Mouse (Mus musculus) frontal cortex, postnatal 10 days (tissue): ENCODE data around the gene Ctsa.

Source experiments
- DNase-seq, 2 experiments: peaks; one replicate each; pipeline ENCODE4 v3.0.0; 2022; ENCODE audit warnings: low spot score in 2 of 2, mixed read lengths in 1 of 2

Ctsa gene

DNA sequence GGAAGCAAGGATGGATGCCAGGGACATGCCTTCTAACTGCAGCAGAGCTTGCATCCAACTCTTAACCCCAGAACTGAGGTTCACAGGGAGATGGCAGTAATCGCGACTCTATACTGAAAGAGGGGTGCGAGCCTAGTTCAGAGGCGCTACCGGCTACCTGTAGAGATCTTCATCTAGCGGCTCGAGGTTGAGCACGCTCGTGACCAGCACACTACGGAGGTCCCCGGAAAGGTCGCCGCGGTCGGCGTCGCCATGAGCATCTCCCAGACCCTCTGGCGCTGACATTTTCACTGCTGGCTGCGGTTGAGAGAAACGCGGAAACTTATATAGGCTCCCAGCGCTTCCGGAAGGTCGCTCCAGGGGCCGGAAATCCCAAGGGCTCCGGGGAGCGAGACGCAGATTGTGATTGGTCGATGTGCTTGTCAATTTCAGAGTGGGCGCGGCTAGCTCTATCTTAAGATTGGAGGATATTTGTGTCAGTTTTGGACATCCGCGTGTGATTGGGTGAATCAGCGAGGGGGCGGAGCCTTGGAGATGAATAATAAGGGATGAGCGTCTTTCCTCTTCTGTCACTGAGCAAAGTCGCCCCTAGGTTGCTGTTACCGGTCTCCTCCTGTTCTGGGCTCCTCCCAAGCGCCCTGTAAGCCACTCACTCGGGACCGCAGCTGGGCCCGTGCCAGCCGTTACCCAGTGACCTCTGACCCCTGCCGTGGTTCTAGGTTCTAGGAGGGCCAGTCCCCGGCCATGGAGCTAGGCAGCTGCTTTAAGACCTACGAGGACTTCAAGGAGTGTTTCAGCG is 27.9 kb upstream of the Ctsa start, which contains the start of the genes Acot8 and Zswim3:
TSS of gene Acot8 (minus strand) at position 350 of the 799 bp plus-strand sequence.
TSS of gene Zswim3 (plus strand) at position 566 of the 799 bp plus-strand sequence.
- peak; percentile 98 to 99 for DNase-seq

DNA sequence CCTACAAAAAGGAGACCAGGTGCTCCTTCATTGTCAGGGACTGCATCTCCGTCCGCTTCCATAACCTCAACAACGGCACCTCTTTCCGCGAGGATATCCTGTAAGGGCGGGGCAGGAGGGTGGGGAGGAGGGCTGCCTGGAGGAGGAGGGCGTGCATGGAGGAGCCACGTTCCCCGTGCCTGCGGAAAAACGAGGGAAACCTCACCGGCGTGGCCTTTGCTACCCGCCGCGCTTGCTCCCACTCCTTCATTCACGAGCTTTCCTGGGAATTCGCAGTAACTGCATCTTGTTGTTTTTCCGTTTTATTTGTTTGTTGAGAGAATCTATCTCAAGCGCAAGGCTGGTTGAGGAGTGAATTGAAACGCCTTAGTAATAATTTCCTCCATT is 27.3 kb upstream of the Ctsa start:
- no peak for DNase-seq

DNA sequence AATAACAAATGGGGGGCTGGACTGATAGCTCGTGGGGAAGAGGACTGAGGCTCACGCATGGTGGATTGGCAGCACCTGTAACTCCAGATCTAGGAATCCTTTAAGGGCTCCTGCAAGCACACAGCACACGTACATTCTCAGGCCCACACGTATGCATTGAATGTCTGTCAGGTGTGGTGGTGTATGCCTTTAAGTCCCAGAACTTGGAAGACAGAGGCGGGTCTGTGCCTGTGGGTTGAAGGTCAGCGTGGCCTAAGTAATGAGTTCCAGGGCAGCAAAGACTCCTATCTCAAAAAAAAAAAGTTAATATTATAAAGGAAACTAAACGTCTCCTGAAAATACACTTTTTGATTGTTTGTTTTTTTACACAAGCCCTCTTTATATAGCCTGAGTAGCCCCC is 26.1 kb upstream of the Ctsa start:
- DNase-seq = no peak

DNA sequence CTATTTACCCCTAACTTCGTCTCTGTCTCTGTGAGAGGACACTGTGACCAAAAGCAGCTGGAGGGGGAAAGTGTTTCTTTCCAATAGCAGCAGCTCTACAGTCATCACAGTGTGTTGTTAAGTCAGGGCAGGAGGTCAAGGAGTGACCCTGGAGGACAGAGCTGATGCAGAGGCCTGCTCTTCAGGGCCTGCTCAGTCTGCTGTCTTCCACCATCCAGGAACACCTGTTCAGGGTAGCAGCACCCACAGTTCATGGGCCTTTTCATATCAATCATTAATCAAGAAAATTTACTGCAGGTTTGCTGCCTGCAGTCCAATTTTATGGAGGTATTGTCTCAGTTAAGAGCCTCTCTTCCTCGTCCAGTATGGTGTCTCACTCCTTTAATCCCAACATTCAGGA is 19.1 kb upstream of the Ctsa start:
- DNase-seq = no peak

DNA sequence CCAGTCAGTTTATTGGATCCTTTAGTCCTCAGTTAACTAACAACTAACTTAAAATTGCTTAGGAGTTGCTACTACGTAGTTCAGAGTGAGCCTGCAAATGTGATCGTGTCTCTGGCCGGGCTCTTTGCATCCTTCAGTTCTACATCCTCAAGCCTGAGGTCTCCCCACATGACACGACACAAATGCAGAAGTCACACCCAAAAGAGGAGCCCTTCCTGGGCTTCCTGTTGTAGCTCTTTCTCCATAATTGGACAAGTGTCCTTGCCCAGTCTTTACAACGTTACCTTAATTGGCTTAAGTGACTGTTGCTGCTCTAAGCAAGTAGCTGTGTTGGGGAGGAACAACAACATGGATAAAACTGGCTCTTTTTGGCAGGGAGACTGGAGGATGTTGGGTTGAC is 17.3 kb upstream of the Ctsa start:
- no peak for DNase-seq

DNA sequence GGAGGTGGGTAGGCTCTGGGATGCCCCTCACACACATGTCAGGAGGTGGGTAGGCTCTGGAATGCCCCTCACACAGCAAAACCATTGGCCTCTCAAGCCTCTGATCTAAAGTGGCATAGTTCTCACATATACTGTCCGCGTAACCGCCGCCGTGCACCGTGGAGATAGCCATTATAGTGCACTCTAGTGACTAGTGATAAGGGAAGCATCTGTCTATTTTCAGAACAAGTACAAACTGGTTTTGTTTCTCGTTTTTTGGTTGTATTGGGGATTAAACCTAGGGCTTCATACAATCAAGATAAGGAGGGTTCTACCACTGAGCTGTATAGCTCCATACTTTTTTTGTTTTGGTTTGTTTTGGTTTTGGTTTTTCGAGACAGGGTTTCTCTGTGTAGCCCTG is 16.9 kb upstream of the Ctsa start:
- DNase-seq = no peak

DNA sequence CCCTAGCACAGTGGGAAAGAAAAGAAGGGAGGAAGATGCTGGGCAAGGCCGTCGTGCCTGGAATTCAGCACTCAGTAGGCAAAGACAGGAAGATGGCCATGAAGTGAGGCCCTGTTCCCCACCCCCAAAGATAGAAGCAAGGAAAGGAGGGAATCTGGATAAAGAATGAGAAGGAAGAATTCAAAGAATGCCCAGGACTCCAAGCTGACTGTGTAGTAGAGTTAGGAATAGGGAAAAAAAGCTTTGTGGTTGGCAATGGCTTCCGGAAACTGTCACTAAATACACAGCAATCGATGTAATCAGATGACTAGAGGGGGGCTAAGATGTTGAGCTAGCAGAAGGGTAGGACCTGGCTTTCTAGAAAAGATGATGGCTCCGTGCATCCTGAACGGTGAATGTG is 15.5 kb upstream of the Ctsa start:
- DNase-seq = no peak

DNA sequence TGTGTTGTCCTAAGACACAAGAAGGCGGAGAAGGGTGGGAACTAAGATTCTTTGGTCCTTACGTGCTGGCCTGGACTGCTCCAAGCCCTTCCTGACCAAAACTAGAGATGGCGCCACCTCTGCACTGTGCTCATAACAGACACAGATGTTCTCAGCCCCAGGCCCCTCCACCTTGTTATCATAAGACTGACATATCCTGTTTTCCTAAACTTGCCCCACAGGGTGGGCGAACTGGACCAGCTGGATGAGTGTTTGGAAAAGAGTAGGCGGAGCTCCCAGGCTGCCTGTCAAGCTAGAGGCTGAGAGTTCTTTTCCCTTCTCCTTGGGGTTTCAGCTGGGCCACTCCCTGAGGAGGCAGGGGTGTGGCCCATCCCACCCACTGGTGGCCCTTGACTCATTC is 15.0 kb upstream of the Ctsa start:
- DNase-seq = no peak

DNA sequence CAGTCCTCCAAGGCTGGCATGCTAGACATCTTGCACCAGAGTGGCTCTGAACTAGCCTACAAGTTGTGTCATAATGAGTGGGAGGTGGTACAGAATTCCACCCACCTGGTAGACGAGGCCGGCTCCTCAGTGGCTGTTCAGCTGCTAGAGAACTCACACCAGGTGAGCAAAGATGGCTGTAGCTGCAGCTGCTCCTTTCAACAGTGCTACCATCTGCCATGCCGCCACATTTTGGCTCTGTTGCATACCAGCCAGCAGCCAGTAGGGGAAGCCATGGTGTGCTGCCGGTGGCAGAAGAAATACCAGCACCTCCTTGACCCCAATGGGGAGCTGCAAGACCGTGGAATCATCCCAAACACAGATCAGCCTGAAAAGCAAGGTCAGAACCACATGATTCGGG is 11.6 kb upstream of the Ctsa start:
- no peak for DNase-seq

DNA sequence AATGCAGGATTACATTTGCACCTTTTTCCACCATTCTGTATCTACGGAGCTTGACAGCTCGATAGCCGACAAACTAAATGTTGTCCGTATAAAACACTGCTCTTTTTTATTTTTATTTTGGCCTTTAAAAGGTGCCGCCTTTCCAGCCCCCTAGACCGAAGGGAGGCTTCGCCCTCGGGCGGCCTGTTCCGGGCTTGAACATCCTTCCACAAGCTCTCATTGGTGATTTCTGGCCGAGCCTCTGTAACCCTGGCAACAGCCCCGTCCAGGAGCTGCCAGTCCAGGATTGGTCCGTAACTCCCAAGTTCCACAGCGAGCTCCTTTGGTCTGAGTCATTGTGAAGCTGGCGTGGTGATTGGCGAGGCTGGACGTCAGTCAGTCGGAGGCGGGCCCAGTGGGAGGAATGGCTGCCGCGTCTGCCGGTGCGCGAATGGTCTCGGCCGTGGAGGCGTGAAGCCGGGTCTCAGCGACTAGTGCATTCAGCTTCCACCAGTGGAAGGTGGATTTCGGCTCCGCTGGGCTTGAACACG is 10.0 kb upstream of the Ctsa start, which contains the start of gene Zswim1:
TSS of gene Zswim1 (plus strand) at position 51 of the 530 bp plus-strand sequence.
- peak; percentile 99 to 100 for DNase-seq

DNA sequence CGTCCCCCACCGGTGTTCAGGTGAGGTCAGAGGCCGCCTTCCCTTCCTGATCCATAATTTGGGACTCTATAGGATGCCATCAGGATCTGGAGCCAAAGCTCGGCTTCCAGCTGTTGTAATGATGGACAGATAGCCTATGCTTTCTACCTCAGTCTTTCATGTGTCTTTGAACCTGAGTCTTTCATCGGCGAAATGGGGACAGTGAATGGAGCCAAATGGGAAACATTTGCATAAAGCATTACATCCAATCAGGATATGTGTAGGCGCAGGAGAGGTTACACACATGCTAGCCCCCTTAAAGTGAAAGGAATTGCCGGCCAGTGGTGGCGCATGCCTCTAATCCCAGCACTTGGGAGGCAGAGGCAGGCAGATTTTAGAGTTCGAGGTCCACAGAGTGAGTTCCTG is 9.5 kb upstream of the Ctsa start:
- DNase-seq = no peak

DNA sequence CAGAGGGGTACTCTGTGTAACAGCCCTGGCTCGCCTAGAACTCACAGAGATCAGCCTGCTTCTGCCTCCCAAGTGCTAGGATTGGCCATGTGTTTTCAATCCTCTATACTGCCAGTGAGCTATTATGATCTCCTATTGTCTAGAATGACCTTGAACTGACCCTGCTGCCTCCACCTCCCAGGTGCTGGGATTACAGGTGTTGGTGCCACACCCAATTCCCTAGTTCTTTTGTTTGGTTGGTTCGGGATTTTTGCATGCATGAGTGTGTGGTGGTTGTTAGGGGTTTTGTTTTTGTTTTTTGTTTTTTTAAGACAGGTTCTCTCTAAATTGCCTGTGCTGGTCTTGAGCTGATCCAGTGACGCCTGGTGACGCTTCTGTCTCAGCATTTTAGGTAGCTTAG is 8.7 kb upstream of the Ctsa start:
- no peak for DNase-seq

DNA sequence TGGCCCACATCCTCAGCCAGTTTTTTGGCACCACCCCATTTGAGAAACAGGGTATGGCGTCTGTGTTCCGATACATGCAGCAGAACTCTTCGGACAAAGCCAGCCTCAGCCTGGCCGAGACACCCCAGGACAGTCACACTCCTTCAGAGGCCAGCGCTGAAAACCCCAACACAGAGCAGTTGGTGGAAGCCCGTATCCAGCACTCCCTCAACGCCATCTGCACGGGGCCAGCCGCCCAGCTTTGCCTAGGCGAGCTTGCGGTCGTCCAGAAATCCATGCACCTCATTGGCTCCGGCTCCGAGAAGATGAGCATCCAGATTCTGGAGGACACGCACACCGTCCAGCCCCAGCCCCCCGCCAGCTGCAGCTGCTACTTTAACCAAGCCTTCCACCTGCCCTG is 7.2 kb upstream of the Ctsa start:
- no peak for DNase-seq

DNA sequence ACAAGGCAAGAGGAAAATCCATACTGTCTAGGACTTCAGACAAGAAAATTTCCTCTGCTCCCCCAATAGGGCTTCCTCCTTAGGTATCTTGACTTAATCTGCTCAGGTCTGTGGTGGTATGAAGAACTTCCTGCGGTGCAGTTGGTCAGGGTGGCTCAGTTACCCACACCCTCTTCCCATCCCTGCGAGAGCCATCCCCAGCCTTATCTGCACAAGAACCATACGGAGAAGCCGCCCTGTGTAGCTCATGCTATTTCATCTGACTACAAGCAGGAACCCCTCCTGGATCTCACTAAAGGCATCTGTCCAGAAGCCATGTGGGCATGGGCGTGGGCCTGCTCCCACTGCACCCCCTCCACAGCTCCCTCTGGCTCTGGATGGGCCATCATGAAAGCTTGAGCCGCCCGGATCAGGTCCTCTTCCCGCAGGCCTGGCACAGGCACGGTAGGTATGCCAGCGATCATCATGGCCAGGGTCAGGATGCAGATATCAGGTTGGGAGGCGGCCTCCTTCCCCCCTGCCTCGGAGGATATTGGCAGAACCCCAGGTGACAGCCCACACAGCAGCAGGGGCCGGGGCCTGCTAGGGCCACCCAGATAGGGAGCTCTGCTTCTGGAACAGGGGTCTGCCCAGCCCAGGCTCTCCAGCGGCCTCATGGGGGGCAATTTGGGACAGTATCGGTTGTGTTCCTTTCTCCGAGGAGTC is 5.4 kb upstream of the Ctsa start:
- DNase-seq = no peak

DNA sequence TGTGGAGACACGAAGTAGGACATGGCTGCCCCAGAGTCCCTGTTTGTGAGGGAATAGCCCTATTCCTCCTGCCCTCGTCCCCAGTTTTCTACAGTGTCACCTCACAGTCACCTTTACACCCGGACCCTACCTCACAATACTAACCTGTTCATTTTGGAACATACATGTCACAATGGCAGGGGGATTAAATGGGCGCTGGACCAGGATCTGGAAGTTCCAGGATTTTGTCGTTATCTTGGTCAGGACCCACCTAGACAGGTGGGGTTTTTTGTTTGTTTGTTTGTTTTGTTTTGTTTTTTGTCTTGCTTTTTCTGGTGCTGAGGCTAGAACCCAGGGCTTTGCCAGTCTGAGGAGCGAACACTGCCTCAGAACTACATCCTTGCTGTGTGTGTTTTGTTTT is 4.2 kb upstream of the Ctsa start, which contains the start of gene Spata25:
TSS of gene Spata25 (minus strand) at position 101 of the 400 bp plus-strand sequence.
- no peak for DNase-seq

DNA sequence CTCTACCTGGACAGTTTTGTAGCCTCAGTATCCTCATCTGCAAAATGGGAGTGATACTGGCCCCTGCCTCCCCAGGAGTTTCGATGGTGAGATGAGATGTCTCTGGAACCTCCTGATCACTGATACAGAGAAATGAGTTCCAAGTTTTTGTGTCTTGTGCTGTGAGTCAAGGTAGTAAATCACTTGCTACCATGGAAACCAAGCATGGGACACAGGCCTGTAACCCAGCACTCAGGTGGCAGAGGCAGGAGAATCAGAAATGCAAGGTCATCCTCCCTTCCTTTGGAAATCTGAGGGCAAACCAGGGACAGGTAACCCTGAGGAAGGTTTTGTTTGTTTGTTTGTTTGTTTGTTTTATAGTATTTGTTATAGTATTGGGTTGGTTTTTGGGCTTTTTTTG is 3.6 kb upstream of the Ctsa start:
- no peak for DNase-seq

DNA sequence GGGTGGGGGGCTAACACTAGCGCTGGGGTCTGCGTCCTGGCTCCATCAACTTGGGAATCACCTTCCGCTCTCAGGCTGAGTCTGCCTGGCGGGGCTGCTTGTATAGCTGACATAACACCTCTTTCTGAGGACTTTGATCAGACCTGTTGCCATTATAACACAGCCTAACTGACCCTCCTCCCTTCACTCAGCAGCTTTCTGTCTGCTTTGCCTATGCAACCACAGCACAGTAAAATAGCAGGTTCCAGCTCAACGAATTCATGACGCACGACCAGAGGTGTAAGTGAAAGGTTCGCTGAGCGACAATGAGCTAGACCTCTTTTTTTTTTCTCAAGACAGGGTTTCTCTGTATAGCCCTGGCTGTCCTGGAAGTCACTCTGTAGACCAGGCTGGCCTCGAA is 1.6 kb upstream of the Ctsa start:
- DNase-seq = no peak

DNA sequence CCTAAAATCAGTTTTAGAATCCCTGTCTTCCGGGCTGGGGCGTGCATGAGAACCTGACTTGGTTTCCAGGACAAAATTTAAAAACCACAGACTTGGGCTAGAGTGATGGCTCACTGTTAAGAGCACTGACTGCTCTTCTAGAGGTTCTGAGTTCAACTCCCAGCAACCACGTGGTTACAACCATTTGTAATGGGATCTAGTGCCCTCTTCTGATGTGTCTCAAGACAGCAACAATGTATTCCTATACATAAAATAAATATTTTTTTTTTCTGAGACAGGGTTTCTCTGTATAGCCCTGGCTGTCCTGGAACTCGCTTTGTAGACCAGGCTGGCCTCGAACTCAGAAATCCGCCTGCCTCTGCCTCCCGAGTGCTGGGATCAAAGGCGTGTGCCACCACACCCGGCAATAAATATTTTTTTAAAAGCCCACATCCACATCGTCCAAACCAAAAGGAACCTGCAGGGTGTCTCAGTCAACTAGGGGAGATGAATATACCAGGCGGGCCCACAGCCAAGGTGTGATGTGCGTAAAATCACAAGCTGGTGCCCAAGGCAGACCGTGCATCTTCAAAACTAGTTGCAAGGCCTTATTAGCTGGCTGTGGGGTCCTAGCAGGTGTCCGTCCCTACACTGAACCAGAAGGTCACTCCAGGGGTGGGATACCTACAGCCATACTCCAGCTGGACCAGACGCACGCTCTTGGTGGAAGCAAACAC is 483 bp upstream of the Ctsa start:
- DNase-seq = no peak

DNA sequence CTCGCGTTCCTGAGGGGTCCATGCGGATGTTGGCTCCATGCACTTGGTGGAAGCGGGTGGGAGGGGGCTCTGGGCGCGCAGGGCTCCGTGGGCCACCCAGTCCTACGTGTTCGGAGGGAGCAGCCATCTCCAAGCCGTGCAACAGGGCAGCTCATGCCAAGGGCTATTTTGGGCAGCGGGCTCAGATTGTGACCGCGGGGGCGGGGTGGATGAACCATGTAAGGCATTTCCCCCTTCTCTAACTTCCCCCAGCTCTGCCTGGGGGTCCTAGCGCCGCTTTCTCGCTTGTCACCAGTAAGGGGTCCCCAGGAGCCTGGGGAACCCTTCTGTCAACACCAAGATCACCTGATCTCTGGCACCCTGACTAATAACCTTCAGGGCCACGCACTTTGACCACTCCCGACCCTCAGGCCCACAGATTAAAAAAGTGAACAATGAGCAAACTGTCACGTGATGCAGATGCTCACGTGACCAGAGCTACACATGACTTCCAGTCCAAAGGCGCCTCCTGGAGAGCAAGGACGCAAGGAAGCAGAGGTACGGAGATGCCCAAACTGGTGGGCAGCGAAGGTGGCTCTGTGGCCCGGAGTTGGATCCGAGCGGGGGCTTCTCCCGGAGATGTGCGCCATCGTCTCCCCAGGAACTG is 764 bp downstream of the Ctsa start, which contains the start of gene Neurl2:
TSS of gene Neurl2 (minus strand) at position 143 of the 646 bp plus-strand sequence.
- peak; percentile 88 to 89 for DNase-seq

DNA sequence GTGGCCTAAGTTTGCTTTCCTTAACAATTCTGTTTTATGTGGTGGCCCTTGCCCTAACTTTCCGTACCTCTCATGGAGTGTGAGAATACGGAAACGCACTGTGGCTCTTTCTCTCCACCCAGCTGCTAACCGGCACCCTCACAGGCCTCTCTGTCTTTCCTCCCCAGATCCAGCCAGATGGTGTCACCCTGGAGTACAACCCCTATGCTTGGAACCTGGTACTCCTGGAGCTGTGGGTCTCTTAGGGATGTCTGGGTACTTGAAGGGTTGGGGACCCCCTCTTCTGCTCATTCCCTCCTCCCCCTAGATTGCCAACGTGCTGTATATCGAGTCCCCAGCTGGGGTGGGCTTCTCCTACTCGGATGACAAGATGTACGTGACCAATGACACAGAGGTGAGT is 1.9 kb downstream of the Ctsa start:
- DNase-seq = no peak

DNA sequence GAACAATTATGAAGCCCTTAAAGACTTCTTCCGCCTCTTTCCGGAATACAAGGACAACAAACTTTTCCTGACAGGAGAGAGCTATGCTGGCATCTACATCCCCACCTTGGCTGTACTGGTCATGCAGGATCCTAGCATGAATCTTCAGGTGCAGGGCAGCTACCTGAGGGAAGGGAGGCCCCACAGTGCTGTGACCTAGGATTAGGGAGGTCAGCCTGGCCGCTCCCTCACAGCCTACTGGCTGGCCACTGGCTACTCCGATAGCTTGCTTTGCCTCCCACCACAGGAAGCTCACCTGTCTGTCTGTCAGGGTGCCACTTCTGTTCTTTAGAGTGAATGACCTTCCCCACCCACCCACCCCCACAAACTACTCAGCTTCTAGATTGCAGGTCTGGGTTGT is 2.5 kb downstream of the Ctsa start:
- no peak for DNase-seq

DNA sequence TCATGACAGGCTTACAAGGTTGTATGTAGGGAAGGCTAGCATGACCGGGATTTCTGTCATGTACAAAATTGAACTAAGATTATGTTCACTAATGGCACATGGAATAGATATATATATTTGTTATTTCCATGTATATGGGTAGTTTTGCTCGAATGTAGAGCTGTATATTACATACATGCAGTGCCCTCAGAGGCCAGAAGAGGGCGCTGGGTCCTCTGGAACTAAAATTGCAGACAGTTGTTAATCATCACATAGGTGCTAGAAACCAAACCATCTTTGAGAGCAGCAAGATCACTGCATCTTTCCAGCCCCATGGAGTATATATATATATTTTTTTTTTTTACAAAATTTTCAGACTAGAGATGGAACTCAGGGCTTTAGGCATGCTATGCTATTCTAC is 13.1 kb downstream of the Ctsa start:
- no peak for DNase-seq
